Mouse (Mus musculus): ENCODE data around the gene Bcar3.

Gene Bcar3

DNA sequence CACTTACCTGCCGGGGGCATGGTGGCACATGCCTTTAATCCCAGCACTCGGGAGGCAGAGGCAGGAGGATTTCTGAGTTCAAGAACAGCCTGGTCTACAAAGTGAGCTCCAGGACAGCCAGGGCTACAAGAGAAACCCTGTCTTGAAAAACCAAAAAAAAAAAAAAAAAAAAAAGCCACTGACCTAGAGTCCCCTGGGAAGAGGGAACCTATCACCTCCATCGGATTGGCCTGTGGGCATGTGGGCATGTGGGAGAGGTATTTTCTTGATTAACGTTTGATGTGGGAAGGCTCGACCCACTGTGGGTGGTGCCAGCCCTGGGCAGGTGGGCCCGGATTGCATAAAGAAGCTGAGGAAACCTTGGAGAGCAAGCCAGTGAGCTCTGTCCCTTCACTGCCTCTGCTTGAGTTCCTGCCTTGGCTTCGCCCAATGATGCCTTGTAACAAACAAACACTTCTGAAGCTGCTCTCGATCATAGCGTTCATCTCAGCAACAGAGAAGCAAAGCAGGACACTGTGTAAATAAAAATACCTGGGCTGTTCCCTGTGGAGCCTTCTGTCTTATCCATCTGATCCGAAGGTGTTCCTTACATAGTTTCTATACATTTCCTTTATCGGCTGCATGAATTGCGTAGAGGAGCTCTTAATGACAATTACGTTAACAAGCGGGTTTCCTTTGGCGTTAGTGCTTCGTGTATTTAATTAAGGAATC is 124.8 kb downstream of the Bcar3 start:
- no peak for DNase-seq (ENCODE audit: low spot score in 2 of 2)

DNA sequence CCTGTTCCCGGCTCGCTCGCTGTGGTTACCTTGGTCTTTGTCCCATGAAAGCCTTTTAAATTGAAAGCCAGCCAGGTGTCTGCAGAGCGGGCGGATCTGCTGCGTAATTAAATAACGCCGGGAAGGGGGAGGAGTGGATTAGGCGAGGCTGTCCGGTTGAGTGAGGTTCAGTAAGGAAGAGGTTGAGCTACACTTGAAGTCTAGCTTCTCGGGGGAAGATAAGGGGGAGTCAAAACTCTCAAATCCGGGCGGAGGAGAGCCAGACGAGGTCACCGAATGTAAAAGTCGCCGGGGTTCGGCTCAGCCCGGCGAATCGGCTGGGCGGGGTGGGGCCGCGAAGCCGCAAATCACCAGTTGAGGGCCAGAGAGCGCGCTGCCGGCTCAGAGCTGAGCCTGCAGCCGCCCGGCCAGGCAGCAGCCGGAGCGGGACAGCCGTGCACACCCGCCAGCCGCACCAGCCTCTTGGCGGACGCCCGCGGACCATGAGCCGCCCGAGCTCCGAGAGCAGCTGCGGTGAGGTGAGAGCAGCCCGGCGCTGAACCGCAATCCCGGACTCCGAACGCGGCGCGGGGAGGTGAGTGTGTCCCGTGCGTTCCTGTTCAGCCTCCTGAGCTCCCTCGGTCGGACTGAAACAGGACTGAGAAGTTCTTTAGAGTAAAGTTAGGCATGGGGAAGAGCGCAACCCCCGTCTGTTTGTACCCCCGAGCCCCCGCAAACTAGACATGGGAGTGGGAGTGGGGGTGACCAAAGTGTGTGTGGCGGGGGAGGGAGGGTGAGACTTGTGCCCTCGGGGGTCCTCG is 125.9 kb downstream of the Bcar3 start:
- DNase-seq (ENCODE audit: low spot score in 2 of 2): peak; percentile 86 to 87

DNA sequence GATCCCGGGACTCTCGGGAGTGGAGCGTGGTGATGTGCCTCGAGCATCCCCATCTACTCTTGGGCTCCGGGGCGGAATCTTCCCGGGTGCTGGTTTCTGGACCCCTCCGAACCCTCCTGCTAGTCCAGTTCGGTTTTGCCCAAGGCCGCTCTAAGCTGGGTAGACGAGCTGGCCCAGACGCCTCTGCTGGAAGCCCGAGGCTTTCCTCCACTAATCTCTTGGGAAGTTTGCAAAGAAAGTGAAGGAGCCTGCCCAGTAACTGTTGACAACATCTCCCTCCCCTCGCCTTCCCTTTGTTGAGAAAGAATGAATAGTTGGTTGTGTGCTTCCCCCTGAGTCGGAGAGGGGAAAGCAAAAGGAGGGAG is 126.5 kb downstream of the Bcar3 start:
- no peak for DNase-seq (ENCODE audit: low spot score in 2 of 2)

DNA sequence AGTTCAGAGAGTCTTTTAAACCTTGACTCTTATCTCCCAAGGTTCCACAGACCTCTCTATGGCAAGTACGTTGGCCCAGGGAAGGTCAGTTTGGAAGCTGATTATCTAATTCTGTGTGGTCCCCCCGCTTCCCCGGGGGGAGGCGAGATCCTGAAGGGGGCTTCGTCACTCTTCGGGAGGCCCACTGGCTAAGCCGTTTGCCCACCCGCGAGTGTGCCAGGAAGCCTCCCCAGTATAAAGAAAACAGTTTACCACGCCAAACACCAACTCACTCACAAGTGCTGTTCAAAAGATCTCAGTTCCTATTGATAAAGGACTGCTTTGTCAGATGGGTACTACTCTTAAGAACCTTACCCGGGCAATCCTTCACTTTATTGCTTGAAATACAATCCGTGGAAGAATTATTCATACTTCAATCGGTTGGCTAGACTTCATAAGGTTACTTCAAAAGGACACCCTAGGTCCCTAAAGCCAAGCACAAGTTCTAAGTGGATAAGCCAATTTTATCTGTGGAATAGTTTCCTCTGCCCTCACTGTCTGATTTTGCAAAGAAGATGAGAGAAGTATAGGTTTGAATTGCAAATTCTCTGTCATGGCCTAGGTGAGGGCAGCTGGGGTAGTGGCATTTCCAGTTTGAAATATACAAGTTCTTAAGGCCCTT is 127.2 kb downstream of the Bcar3 start:
- no peak for DNase-seq (ENCODE audit: low spot score in 2 of 2)

DNA sequence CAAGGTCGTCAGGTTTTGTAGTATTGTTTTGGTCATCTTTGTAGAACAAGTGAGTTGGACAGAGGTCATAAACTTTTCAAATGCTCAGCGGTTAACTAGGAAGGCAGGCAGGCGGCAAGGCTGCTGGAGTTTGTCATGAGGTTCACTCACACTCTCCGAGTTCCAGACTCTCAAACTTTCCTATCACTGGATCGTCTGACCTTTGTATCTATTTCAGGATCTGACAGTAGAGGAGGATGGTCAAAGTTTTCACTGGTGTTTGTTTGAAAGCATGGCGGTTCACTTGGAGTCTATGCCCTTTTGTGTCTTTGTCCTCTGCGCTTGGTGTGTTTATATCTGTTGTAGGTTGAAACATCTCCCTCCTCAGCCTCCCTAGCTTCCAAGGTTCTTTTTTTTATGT is 127.9 kb downstream of the Bcar3 start:
- no peak for DNase-seq (ENCODE audit: low spot score in 2 of 2)

DNA sequence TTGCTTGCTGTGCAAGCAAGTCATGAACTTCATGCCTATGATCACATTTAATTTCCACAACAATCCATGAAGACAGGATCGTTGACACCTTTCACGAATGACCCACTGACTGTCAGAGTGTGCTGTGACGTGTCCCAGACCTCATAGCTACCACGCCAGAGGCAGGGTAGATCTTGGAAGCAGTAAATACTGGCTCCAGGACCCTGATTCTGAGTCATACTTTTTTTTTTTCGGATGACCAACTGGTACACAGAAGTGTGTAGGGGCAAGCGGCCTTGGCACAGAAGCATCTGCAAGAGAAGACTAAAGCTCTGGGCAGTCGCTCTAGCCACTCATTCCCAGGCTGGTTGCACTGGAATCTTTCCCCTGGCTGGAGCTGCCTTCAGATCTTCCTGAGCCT is 128.3 kb downstream of the Bcar3 start:
- DNase-seq (ENCODE audit: low spot score in 2 of 2): no peak

DNA sequence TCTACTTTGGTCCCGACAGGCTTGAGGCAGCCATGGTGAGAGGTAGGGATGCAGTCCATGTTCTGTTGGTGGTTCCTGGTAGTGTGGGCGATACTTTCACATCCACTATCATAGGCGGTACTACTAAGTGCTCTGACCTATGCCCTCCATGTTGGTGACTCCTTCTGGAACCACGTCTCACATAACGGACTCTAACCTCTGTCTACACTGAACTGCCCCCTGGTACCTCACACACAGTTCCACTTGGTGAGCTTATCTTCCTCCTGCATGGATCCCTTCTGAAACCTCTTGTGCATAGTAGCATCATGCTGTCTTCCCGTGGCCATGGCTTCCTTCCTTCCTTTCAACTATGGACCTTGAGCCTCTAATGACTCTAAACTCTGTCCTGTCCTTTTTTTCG is 129.7 kb downstream of the Bcar3 start:
- DNase-seq (ENCODE audit: low spot score in 2 of 2): no peak

DNA sequence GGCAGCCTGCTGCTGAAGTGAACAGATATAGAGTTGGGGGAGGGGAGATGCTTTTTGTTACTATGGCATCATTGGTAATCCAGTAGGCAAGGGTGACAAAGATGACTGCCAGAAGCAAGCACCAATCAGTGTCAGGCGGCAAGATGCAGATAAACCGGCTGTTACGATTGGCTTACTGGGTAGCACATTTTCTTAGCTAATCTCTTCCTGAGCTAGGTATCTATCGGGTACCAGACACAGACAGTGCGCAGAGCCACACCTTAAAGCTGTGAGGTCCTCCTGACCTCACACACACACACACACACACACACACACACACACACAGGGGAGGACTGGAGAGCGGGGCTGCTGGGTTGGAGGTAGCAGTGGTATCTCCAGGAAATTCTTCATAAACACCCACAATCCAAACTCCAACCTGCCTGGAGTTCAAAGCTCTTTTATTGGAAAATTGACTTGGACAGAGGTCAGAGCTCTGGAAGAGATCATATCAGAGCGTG is 134.4 kb downstream of the Bcar3 start:
- DNase-seq (ENCODE audit: low spot score in 2 of 2): no peak

DNA sequence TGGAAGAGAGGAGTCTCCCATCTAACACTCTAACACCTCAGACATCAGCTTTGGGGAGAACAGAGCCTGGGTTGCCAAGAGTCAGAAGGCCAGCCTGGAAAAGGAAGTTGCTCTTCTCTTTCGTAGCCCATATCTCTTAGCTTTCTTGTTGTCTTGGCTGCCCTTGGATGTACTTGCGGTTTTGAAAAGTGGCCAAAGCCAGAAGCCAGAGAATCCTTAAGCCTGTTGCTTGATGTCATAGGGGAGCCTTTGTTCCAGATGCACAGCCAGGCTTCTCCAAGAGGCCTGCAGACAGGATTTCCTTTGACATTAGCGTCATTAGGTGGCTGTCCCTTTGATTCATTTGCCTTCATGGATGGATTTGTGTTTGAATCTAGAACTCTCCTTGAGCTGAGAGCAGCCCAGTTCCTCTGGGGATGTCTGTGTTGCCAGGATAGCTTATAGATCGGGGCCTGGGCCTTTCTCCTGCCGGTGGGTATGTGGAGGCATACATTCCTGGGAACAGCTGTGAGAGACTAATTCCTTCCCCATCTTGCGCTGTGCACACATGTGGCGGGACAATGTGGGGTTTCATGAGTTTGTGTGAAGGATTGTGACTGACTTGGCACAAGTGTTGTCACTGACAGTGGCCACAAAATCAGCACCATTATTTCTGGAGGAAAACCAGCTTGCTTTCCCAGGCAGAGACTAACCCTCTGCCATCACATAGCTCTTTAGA is 137.0 kb downstream of the Bcar3 start:
- DNase-seq (ENCODE audit: low spot score in 2 of 2): no peak

DNA sequence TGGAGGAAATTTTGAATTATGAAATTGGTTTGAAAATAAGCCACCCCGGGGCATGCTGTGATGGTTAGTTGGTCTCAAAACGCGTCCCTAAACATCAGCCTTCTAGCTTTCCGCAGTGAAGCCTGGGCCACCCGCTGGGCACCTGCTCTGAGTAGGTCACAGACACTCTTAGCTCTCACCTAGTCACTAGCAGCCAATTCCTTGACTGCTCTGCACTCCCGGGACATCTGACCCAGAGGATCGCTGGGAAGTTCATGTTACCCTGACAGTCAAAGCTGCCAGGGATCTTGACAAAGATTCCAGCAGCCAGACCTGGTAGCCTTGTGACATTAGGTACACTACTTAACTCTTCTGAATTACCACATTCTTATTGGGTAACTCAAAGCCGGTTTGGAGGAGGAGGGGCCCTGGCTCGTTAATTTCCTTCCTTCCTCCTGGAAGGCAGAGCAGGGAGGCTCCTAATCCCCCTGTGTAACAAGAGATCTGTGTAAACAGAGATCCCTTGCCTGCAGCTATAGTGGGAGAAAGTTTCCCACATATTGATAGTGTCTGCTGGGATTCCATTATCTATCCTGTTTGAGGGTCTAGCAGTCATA is 139.0 kb downstream of the Bcar3 start:
- DNase-seq (ENCODE audit: low spot score in 2 of 2): no peak

DNA sequence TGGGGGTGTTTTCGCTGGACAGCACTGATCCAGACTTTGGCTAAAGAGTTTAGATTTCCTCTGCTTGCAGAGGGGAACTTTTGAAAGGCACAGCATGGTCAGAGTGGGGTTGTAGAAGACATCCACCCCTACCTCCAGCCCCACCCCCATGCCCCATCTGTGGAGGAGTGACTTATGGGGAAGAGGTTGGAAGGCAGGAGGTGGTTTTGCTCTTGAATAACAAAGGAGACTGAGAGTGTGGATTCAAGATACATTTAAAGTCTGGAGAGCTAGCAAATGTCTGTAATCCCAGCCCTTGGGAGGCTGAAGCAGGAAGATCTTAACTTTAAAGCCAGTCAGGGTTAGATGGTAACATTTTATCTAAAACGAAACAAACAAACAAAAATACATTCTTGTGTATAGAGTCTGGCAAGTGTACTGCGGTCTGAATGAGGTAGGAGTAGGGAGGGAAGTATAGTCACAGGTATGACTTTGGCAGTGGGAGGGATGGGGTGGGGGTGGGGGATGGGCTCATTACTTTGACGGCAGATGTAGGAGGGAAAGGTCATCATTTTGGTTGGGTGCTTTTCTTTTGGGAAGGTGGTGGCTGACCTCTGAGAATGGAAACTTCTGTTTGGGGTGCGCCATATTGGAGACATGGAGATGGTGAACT is 140.2 kb downstream of the Bcar3 start:
- DNase-seq (ENCODE audit: low spot score in 2 of 2): no peak

DNA sequence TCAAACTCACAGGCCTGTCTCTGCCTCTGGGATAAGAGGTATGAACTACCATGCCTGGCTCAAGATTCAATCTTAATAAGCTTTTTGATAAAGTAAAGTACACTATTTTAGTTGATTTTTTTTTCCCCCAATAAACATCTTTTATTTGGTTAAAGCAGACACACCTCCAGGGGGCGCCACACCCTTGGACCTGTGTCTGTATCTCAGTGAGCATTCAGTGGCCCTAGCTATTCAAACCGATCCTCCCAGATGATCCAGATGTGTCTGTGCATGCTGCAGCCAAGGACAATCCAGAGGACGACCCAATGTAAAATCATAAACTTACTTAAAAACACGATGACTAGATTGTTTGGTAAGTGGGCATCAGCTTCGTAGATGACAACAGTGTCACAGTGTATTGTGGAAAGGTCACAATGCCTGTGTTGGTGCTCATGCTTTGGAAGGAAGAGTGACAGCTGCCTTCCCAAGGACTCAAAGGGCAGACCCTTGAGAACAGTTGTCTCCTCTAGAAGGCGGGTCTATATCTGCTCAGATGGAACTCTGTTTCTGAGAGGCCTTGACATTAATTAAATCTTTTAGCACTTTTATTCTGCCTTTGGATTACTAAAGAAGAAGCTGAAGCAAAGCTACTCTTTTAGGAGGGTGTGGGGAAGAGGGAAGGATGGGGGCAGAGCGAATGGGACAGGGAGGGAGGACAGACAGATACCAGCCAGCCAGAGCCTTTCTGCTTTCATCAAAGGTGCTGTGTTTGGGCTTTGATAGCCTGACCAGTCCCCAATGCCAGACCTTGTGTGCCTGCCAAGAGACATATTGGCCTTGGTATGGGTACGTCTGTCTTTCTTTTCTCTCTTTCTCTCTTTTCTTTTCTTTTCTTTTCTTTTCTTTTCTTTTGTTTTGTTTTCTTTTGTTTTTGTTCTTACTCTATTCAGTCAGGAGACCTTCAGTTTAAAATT is 141.3 kb downstream of the Bcar3 start:
- DNase-seq (ENCODE audit: low spot score in 2 of 2): no peak

DNA sequence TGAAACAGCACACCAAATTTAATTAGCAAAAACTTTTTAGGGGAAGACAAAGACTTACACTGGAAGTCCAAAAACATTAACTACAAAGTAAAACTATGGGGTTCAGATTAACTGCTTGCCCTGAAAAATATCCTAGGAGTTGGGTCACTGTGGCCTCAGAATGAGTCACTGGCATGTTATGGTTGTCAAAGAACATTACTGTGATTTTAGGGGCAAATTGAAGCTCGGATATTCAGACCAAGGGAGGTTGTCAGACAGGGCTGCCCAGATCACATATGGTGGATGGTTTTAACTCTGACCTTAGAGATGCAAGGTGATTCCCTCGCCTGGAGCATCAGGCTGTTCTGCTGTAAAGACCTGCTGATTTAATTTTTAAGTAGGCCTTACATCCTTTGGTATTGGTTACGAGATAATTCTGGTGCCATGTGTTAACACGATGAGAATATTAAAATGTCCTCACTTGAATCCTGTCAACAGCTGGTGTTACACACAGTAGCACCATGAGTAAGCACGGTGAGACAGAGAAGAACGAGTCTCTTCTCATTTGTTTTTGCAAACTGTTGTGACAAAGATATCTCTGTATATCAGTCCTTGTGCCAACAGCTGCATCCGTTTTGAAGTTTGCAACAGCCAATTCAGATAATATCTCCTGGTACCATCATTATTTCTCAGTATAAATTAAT is 144.3 kb downstream of the Bcar3 start:
- DNase-seq (ENCODE audit: low spot score in 2 of 2): no peak

DNA sequence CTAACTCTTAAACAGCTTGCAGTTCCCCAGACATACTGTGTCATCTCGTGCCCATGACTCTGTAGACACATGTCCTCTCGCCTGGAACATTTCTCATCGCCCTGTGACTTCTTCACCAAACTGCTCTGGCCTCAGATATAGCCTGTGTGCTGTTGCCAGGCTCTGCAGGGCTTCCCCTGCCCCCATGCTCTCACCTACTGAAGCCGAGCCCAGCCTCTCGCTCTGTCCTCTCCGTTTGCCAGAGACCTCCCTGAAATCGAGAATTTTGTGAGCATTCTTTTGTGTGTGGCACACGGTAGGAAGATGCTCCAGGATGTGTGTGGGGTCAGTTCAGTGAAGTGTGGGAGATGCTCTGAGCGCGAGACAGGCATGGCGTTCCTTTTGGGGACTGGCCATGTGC is 151.8 kb downstream of the Bcar3 start:
- no peak for DNase-seq (ENCODE audit: low spot score in 2 of 2)

DNA sequence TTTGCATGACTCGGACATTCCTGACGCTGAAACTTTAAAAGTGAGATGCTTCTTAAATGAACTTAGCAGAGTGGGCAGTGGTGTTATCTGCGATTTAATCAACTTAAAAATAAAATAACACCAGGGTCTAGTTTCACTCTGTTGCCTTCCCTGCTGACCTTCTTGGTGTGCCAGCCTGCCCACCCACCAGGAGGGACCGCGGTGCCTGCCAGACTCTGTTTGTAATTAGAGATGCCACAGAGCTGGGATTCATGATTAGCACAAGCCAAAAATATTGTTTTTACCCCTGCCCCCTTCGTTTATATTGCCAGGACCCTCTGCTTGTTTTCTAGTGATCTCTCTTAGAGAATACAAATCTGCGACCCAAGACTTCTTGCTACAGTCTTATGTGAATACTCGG is 152.7 kb downstream of the Bcar3 start:
- DNase-seq (ENCODE audit: low spot score in 2 of 2): no peak

DNA sequence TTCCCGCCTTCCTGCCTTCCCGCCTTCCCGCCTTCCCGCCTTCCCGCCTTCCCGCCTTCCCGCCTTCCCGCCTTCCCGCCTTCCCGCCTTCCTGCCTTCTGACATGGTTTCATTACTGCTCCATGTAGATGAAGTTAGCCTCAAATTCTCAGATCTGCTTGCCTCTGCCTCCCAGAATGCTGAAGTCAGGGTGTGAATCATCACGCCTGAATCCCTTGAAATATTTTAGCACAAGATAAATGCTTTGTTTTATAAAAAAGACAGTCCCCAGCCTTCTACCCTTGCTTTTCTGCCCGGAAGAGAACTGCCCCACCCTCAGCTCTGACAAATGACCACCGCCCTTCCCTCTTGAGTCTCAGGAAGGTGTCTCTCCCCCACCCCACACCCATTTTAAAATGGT is 154.3 kb downstream of the Bcar3 start:
- no peak for DNase-seq (ENCODE audit: low spot score in 2 of 2)

DNA sequence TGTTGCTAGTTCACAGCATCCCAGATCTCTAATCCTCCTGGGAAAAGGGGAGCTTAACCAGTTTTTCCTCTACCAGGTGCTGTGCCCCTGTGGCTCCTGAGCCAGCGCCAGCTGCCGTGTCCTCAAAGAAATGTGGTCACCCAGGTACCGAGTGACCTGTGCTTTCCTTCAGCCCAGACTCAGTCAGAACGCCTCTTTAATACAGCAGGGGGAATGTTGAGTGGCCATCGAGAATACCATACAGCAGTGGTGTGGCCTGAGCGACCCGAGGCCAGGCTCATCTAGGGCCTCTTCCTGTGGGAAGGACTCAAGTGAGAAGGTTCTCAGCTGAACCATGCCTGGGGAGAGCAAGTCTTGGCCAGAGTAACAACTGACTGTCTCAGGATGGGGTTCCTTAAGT is 156.1 kb downstream of the Bcar3 start:
- DNase-seq (ENCODE audit: low spot score in 2 of 2): no peak

DNA sequence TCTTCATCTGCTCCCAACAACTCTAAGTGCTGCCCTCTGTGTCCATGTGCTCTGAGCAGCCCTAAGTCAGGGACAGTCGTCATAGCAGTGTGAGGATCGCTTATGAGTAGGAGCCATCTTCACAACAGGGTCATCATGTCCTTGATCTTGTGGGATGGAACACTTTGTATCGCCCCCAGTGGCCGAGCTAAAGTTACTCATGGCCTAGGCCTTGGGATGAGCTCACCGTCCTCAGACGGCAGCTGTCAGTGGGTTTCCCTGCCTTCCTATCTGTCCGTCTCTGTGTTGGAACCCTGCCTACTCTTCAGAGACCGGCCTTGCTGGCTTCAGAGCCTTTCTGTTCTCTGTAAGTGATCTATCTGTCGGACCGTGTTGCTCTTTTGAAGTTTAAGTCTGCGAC is 159.9 kb downstream of the Bcar3 start:
- DNase-seq (ENCODE audit: low spot score in 2 of 2): no peak

DNA sequence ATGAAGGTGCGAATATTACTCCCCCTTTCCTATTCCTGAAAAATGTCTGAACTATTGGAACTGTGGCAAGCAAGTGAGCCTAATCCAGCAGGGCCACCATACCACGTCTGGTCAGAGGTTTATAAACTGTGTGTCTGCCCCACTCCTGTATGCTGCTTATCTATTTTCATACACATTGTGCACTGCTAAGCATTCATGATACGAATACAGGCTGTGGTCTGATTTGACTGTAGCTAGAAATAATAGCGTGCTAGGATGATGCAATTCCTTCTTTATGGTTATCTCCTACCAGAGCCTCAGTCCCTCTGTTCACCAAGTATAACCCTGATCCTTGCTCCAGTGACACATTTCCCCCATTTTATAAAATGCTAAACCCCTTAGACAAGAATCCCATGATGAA is 162.2 kb downstream of the Bcar3 start:
- no peak for DNase-seq (ENCODE audit: low spot score in 2 of 2)

DNA sequence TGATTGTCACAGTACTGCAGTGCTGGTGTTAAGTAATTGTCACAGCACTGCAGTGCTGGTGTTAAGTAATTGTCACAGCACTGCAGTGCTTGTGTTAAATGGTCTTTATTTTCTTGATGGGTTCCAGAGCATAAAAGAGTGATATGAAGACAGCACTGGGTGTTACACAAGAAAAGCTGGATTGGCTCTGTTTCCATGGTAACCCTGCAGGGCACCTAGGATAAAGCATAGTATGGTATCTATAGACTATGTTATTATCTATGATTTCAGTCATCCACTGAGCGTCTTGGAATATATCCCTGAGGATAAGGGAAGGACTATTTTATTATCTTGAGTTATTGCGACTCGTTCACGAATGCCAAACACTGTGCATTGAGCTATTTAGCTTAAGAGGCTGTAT is 162.9 kb downstream of the Bcar3 start:
- DNase-seq (ENCODE audit: low spot score in 2 of 2): no peak
